Mouse (Mus musculus): ENCODE measurements around the gene Brd4. TPM values are rescaled to one million over a fixed set of nuclear protein-coding genes. Genes with fewer than 3 reads are reported as not detected.

The Brd4 gene
- polyA plus RNA-seq, 1 experiment from 2014 or later, result 64.2 TPM

- WGBS, result 96% methylated on average over 1 of the region's 1 CpGs
- ATAC-seq (ENCODE audit: extremely low read depth, insufficient number of reproducible peaks, low FRiP score, low TSS enrichment), result no peak
- Histone ChIP-seq H3K9me3 (no peaks in the 10 kb centered on the region), H3K36me3 (0 out of 2 replicates have a peak, but pooled peaks cover 3% of the 10 kb centered on the region), H3K4me2 (no peak overlapping the region), H3K27me3 (replicated peaks) (no peaks in the 10 kb centered on the region), H3K4me3 (no peak overlapping the region), H3K9ac (no peak overlapping the region), H3K4me1 (peaks cover 48% of the 10 kb centered on the region), H3K27ac (replicated peaks) (no peak overlapping the region)
These were observed 7.3 kb downstream of the Brd4 start for GRCm38 (mm10) chr17:32277201-32277600.

GRCm38 (mm10) chr17:32275568-32275967 lies 9.0 kb downstream of the Brd4 start:
- ATAC-seq (ENCODE audit: extremely low read depth, insufficient number of reproducible peaks, low FRiP score, low TSS enrichment), result no peak
- H3K36me3 ChIP-seq, result 0 out of 2 replicates have a peak, but pooled peaks cover 8% of the 10 kb centered on the region
- H3K27me3 ChIP-seq (replicated peaks), result no peaks in the 10 kb centered on the region
- H3K4me3 ChIP-seq, result no peak overlapping the region
- H3K27ac ChIP-seq (replicated peaks), result no peak overlapping the region
- H3K9me3 ChIP-seq, result no peaks in the 10 kb centered on the region
- peaks cover 48% of the 10 kb centered on the region for H3K4me1 ChIP-seq
- H3K4me2 ChIP-seq, result no peak overlapping the region
- H3K9ac ChIP-seq, result no peak overlapping the region
- 71% methylated on average over 3 of the region's 3 CpGs for WGBS

- WGBS, result 87% methylated on average over 7 of the region's 7 CpGs
- no peaks in the 10 kb centered on the region for H3K27me3 ChIP-seq (replicated peaks)
These were observed 15.4 kb downstream of the Brd4 start for GRCm38 (mm10) chr17:32269151-32269550.

GRCm38 (mm10) chr17:32268540-32268960 lies 16.0 kb downstream of the Brd4 start:
- no peak for ATAC-seq (ENCODE audit: extremely low read depth, insufficient number of reproducible peaks, low FRiP score, low TSS enrichment)
- no peak overlapping the region for H3K4me3 ChIP-seq
- no peaks in the 10 kb centered on the region for H3K27me3 ChIP-seq (replicated peaks)
- H3K36me3 ChIP-seq, result 0 out of 2 replicates have a peak, but pooled peaks cover 5% of the 10 kb centered on the region
- H3K27ac ChIP-seq (replicated peaks), result no peak overlapping the region; the same call in 1 of the 2 replicates
- no peaks in the 10 kb centered on the region for H3K9me3 ChIP-seq
- peaks cover 50% of the 10 kb centered on the region for H3K4me1 ChIP-seq
- H3K4me2 ChIP-seq, result no peak overlapping the region
- 74% methylated on average over 3 of the region's 3 CpGs for WGBS
- H3K9ac ChIP-seq, result no peak overlapping the region

More at GRCm38 (mm10) chr17:32269151-32269550, 15.4 kb downstream of the Brd4 start:
- Histone ChIP-seq H3K4me3 (no peak overlapping the region), H3K27ac (replicated peaks) (no peak overlapping the region), H3K4me2 (no peak overlapping the region), H3K9me3 (no peaks in the 10 kb centered on the region), H3K36me3 (0 out of 2 replicates have a peak, but pooled peaks cover 5% of the 10 kb centered on the region), H3K4me1 (peaks cover 50% of the 10 kb centered on the region), H3K9ac (no peak overlapping the region)
- no peak for ATAC-seq (ENCODE audit: extremely low read depth, insufficient number of reproducible peaks, low FRiP score, low TSS enrichment)

- Histone ChIP-seq H3K4me1 (peaks cover 46% of the 10 kb centered on the region), H3K9ac (no peak overlapping the region), H3K27ac (replicated peaks) (no peak overlapping the region; the same call in 1 of the 2 replicates), H3K27me3 (replicated peaks) (no peaks in the 10 kb centered on the region), H3K9me3 (no peaks in the 10 kb centered on the region), H3K4me3 (no peak overlapping the region), H3K36me3 (0 out of 2 replicates have a peak, but pooled peaks cover 5% of the 10 kb centered on the region), H3K4me2 (no peak overlapping the region)
- no peak for ATAC-seq (ENCODE audit: extremely low read depth, insufficient number of reproducible peaks, low FRiP score, low TSS enrichment)
- whole genome bisulfite sequencing, result 74% methylated on average over 2 of the region's 2 CpGs
These were observed 16.4 kb downstream of the Brd4 start for GRCm38 (mm10) chr17:32268096-32268495.

GRCm38 (mm10) chr17:32267617-32268016 lies 16.9 kb downstream of the Brd4 start:
- WGBS, result 56% methylated on average over 1 of the region's 1 CpGs
- Histone ChIP-seq H3K27ac (replicated peaks) (no peak overlapping the region), H3K4me2 (no peak overlapping the region), H3K4me1 (peaks cover 48% of the 10 kb centered on the region), H3K27me3 (replicated peaks) (no peaks in the 10 kb centered on the region), H3K9ac (no peak overlapping the region), H3K9me3 (no peaks in the 10 kb centered on the region), H3K4me3 (no peak overlapping the region), H3K36me3 (0 out of 2 replicates have a peak, but pooled peaks cover 5% of the 10 kb centered on the region)
- no peak for ATAC-seq (ENCODE audit: extremely low read depth, insufficient number of reproducible peaks, low FRiP score, low TSS enrichment)

- ATAC-seq (ENCODE audit: extremely low read depth, insufficient number of reproducible peaks, low FRiP score, low TSS enrichment), result no peak
- no peak overlapping the region for H3K4me2 ChIP-seq
These were observed 20.9 kb downstream of the Brd4 start for GRCm38 (mm10) chr17:32263672-32264071.

GRCm38 (mm10) chr17:32262831-32263559 lies 21.5 kb downstream of the Brd4 start:
- peaks cover 31% of the 10 kb centered on the region for H3K4me1 ChIP-seq
- H3K9me3 ChIP-seq, result no peaks in the 10 kb centered on the region
- no peak overlapping the region for H3K4me2 ChIP-seq
- H3K36me3 ChIP-seq, result peaks cover 13% of the 10 kb centered on the region
- 90% methylated on average over 8 of the region's 8 CpGs for WGBS
- H3K27me3 ChIP-seq (replicated peaks), result no peaks in the 10 kb centered on the region
- no peak for ATAC-seq (ENCODE audit: extremely low read depth, insufficient number of reproducible peaks, low FRiP score, low TSS enrichment)
- H3K27ac ChIP-seq (replicated peaks), result no peak overlapping the region
- H3K9ac ChIP-seq, result no peak overlapping the region
- H3K4me3 ChIP-seq, result no peak overlapping the region

More at GRCm38 (mm10) chr17:32263672-32264071, 20.9 kb downstream of the Brd4 start:
- Histone ChIP-seq H3K27ac (replicated peaks) (no peak overlapping the region), H3K9ac (no peak overlapping the region), H3K36me3 (peaks cover 13% of the 10 kb centered on the region), H3K27me3 (replicated peaks) (no peaks in the 10 kb centered on the region), H3K4me1 (peaks cover 31% of the 10 kb centered on the region), H3K4me3 (no peak overlapping the region), H3K9me3 (no peaks in the 10 kb centered on the region)
- 93% methylated on average over 2 of the region's 2 CpGs for WGBS

GRCm38 (mm10) chr17:32258869-32259268 lies 25.7 kb downstream of the Brd4 start:
- H3K4me3 ChIP-seq, result no peak overlapping the region
- no peak for ATAC-seq (ENCODE audit: extremely low read depth, insufficient number of reproducible peaks, low FRiP score, low TSS enrichment)
- H3K4me1 ChIP-seq, result peaks cover 46% of the 10 kb centered on the region
- no peak overlapping the region for H3K9ac ChIP-seq
- H3K27me3 ChIP-seq (replicated peaks), result no peaks in the 10 kb centered on the region
- peaks cover 13% of the 10 kb centered on the region for H3K36me3 ChIP-seq
- H3K27ac ChIP-seq (replicated peaks), result no peak overlapping the region
- no peak overlapping the region for H3K4me2 ChIP-seq
- WGBS, result 86% methylated on average over 2 of the region's 2 CpGs
- H3K9me3 ChIP-seq, result no peaks in the 10 kb centered on the region

GRCm38 (mm10) chr17:32257944-32258343 lies 26.6 kb downstream of the Brd4 start:
- H3K27me3 ChIP-seq (replicated peaks), result no peaks in the 10 kb centered on the region
- 14% methylated on average over 6 of the region's 6 CpGs for WGBS
- H3K4me1 ChIP-seq, result peaks cover 50% of the 10 kb centered on the region
- H3K4me3 ChIP-seq, result no peak overlapping the region; the same call in 1 of the 2 replicates
- H3K27ac ChIP-seq (replicated peaks), result peak overlapping the region; percentile 83
- H3K36me3 ChIP-seq, result peaks cover 20% of the 10 kb centered on the region
- peak overlapping the region; percentile 66 for H3K9ac ChIP-seq
- H3K9me3 ChIP-seq, result no peaks in the 10 kb centered on the region
- peak overlapping the region; percentile 52 for H3K4me2 ChIP-seq
- no peak; the same call in 1 of the 2 replicates for ATAC-seq (ENCODE audit: extremely low read depth, insufficient number of reproducible peaks, low FRiP score, low TSS enrichment)

- Histone ChIP-seq H3K9me3 (no peaks in the 10 kb centered on the region), H3K9ac (peak overlapping the region; percentile 66; the same call in 1 of the 2 replicates), H3K27me3 (replicated peaks) (no peaks in the 10 kb centered on the region), H3K27ac (replicated peaks) (peak overlapping the region; percentile 83), H3K36me3 (peaks cover 25% of the 10 kb centered on the region), H3K4me2 (peak overlapping the region; percentile 52), H3K4me1 (peaks cover 49% of the 10 kb centered on the region), H3K4me3 (no peak overlapping the region; the same call in 1 of the 2 replicates)
- WGBS, result 44% methylated on average over 2 of the region's 2 CpGs
- no peak; the same call in 1 of the 2 replicates for ATAC-seq (ENCODE audit: extremely low read depth, insufficient number of reproducible peaks, low FRiP score, low TSS enrichment)
These were observed 27.1 kb downstream of the Brd4 start for GRCm38 (mm10) chr17:32257452-32257851.
